Mouse (Mus musculus): ENCODE measurements around the gene Olfr1371. TPM values are rescaled to one million over a fixed set of nuclear protein-coding genes. Genes with fewer than 3 reads are reported as not detected.
A peak's percentile ranks its signal among the peaks of the same experiment; 100 is the strongest.

Gene Olfr1371
- total and polyA plus RNA-seq, 3 experiments: not detected

- H3K79me2 ChIP-seq (ENCODE audit: control insufficient read depth, insufficient read depth, low read length, poor library complexity): peaks cover 56% of the 10 kb centered on the region
- no peaks in the 10 kb centered on the region for H3K27me3 ChIP-seq (ENCODE audit: control insufficient read depth in 1 of 2, insufficient read depth in 2 of 2, low read length in 2 of 2)
- H3K36me3 ChIP-seq (ENCODE audit: control insufficient read depth in 1 of 2, insufficient read depth in 2 of 2, low read length in 2 of 2): peaks cover 19 to 32% of the 10 kb centered on the region in 2 experiments
- DNase-seq (ENCODE audit: low read depth, low spot score): no peak
- no peak overlapping the region for H3K9ac ChIP-seq (ENCODE audit: control insufficient read depth, low read depth, low read length, poor library complexity, severe bottlenecking)
- no peaks in the 10 kb centered on the region for H3K9me3 ChIP-seq (replicated peaks; ENCODE audit: insufficient read depth, low read length)
- no peak overlapping the region for H3K27ac ChIP-seq (ENCODE audit: control insufficient read depth, low read depth, low read length)
- H3K4me1 ChIP-seq (ENCODE audit: control insufficient read depth in 1 of 2, insufficient read depth in 2 of 2, low read length in 2 of 2): peaks cover 6 to 25% of the 10 kb centered on the region in 2 experiments
- TF ChIP-seq USF2 (IDR thresholded peaks at IDR 0.05; ENCODE audit: borderline replicate concordance in 1 of 2, insufficient read depth in 1 of 2, low read depth in 1 of 2, low read length in 2 of 2): no peak
- no peak for TF ChIP-seq GABPA (IDR thresholded peaks at IDR 0.05; ENCODE audit: low read depth, low read length)
- TF ChIP-seq MAFK (IDR thresholded peaks at IDR 0.05; ENCODE audit: borderline replicate concordance, low read depth, low read length): no peak
- TF ChIP-seq NELFE (IDR thresholded peaks at IDR 0.05; ENCODE audit: low read depth, low read length): no peak
- no peak for TF ChIP-seq MAZ (IDR thresholded peaks at IDR 0.05; ENCODE audit: low read depth, low read length)
- no peak for TF ChIP-seq MXI1 (IDR thresholded peaks at IDR 0.05; ENCODE audit: low read depth, low read length)
- TF ChIP-seq MAX (IDR thresholded peaks at IDR 0.05; ENCODE audit: low read length): no peak
- no peak for TF ChIP-seq KAT2A (conservative IDR thresholded peaks at IDR 0.05; ENCODE audit: low read depth, low read length)
- no peak for TF ChIP-seq ZNF384 (IDR thresholded peaks at IDR 0.05; ENCODE audit: low read depth, low read length)
- TF ChIP-seq JUND (IDR thresholded peaks at IDR 0.05; ENCODE audit: low read depth, low read length): no peak
- TF ChIP-seq ETS1 (IDR thresholded peaks at IDR 0.05; ENCODE audit: low read depth, low read length): no peak
- no peak for TF ChIP-seq ZKSCAN1 (IDR thresholded peaks at IDR 0.05; ENCODE audit: low read depth, low read length)
- TF ChIP-seq CTCF (IDR thresholded peaks at IDR 0.05 in 2 of 3, conservative IDR thresholded peaks at IDR 0.05 in 1 of 3; ENCODE audit: control insufficient read depth in 1 of 3, insufficient read depth in 1 of 3, low read depth in 2 of 3, low read length in 3 of 3, poor library complexity in 1 of 3, severe bottlenecking in 1 of 3): no peak
- TF ChIP-seq GATA1 (IDR thresholded peaks at IDR 0.05; ENCODE audit: low read depth, low read length): no peak
- TF ChIP-seq MYB (IDR thresholded peaks at IDR 0.05; ENCODE audit: low read depth, low read length): no peak
- 0 out of 4 replicates have a peak overlapping the region, but pooled peaks of 1 of the 2 experiments have one; percentile 19 for H3K4me3 ChIP-seq (ENCODE audit: control insufficient read depth in 1 of 2, insufficient read depth in 1 of 2, low read depth in 2 of 2, low read length in 2 of 2)
These were observed 20.7 kb upstream of the Olfr1371 start for GRCm38 (mm10) chr11:52234509-52234908.

GRCm38 (mm10) chr11:52233906-52234305 is 20.1 kb upstream of the Olfr1371 start:
- Histone ChIP-seq H3K9ac (ENCODE audit: control insufficient read depth, low read depth, low read length, poor library complexity, severe bottlenecking) (peak overlapping the region; percentile 91), H3K4me3 (ENCODE audit: control insufficient read depth in 1 of 2, insufficient read depth in 1 of 2, low read depth in 2 of 2, low read length in 2 of 2) (peak overlapping the region; percentile 25 to 70; a peak in 3 of 4 replicates), H3K36me3 (ENCODE audit: control insufficient read depth in 1 of 2, insufficient read depth in 2 of 2, low read length in 2 of 2) (peaks cover 19 to 32% of the 10 kb centered on the region in 2 experiments), H3K79me2 (ENCODE audit: control insufficient read depth, insufficient read depth, low read length, poor library complexity) (peaks cover 56% of the 10 kb centered on the region), H3K4me1 (ENCODE audit: control insufficient read depth in 1 of 2, insufficient read depth in 2 of 2, low read length in 2 of 2) (peaks cover 6 to 25% of the 10 kb centered on the region in 2 experiments), H3K27ac (ENCODE audit: control insufficient read depth, low read depth, low read length) (no peak overlapping the region), H3K27me3 (ENCODE audit: control insufficient read depth in 1 of 2, insufficient read depth in 2 of 2, low read length in 2 of 2) (no peaks in the 10 kb centered on the region), H3K9me3 (replicated peaks; ENCODE audit: insufficient read depth, low read length) (no peaks in the 10 kb centered on the region)
- no peak for DNase-seq (ENCODE audit: low read depth, low spot score)
- TF ChIP-seq TCF12 (IDR thresholded peaks at IDR 0.05; ENCODE audit: low read depth, low read length) (no peak), EP300 (IDR thresholded peaks at IDR 0.05; ENCODE audit: low read depth in 1 of 2, low read length in 2 of 2) (no peak), SMC3 (IDR thresholded peaks at IDR 0.05; ENCODE audit: low read depth, low read length) (no peak), POLR2A (IDR thresholded peaks at IDR 0.05; ENCODE audit: control insufficient read depth in 1 of 2, insufficient read depth in 1 of 2, low read depth in 1 of 2, low read length in 2 of 2, poor library complexity in 1 of 2) (no peak), CHD2 (IDR thresholded peaks at IDR 0.05; ENCODE audit: low read length) (no peak), ZNF384 (IDR thresholded peaks at IDR 0.05; ENCODE audit: low read depth, low read length) (0 out of 2 replicates have a peak, but pooled peaks have one; percentile 64), GATA1 (IDR thresholded peaks at IDR 0.05; ENCODE audit: low read depth, low read length) (peak; percentile 41; the same call in 1 of the 2 replicates), E2F4 (IDR thresholded peaks at IDR 0.05; ENCODE audit: borderline replicate concordance, low read depth, low read length) (no peak), RCOR1 (IDR thresholded peaks at IDR 0.05; ENCODE audit: low read depth, low read length) (peak; percentile 61; the same call in 1 of the 2 replicates), RAD21 (IDR thresholded peaks at IDR 0.05; ENCODE audit: low read depth, low read length) (no peak), USF1 (IDR thresholded peaks at IDR 0.05; ENCODE audit: low read depth, low read length) (no peak), POLR2AphosphoS2 (IDR thresholded peaks at IDR 0.05; ENCODE audit: low read length) (no peak), CTCF (IDR thresholded peaks at IDR 0.05 in 2 of 3, conservative IDR thresholded peaks at IDR 0.05 in 1 of 3; ENCODE audit: control insufficient read depth in 1 of 3, insufficient read depth in 1 of 3, low read depth in 2 of 3, low read length in 3 of 3, poor library complexity in 1 of 3, severe bottlenecking in 1 of 3) (no peak), JUND (IDR thresholded peaks at IDR 0.05; ENCODE audit: low read depth, low read length) (no peak), KAT2A (conservative IDR thresholded peaks at IDR 0.05; ENCODE audit: low read depth, low read length) (no peak), POLR2AphosphoS5 (IDR thresholded peaks at IDR 0.05; ENCODE audit: borderline replicate concordance, low read depth, low read length) (no peak), NRF1 (IDR thresholded peaks at IDR 0.05; ENCODE audit: insufficient read depth, low read depth, low read length, poor library complexity, severe bottlenecking) (no peak), HCFC1 (IDR thresholded peaks at IDR 0.05; ENCODE audit: low read depth, low read length) (no peak)
